ENCODE assay signal across 23 mouse cellular contexts in the genomic region with DNA sequence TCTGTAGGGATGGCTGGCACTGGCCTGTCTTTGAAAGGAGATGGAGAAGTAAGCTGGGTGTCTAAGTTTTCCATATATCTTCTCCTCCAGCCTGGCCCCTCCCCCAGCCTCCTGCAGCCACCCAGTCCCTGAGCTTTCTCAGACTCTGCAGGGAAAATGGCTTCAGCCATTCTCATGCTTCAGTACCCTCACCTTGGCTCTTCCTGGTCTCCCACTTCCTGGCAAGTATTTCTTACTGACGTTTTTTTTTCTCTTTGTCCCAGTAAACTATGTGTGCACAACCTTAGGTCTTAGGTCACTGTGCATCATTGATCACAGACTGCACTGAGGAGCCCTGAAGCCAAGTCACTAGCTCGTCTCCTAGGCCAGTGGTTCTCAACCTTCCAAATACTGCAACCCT. TPM values are rescaled to one million over a fixed set of nuclear protein-coding genes. Genes with fewer than 3 reads are reported as not detected.
DNase-seq lines count a peak whose midpoint lies in the region; ATAC-seq and TF ChIP-seq lines count a peak whose summit lies in the region.
"Had no signal": no experiment of that assay in that cellular context is flagged by ENCODE, and none has a peak within 500 bp of the region (broad histone marks: within the 10 kb centered on the region; RNA-seq: fewer than 3 reads in every experiment).

No protein-coding gene starts in this region.

- peak; percentile 69 for DNase-seq in liver, adult 2 months (ENCODE audit: extremely low read depth, low read depth, low spot score)
- no peak for DNase-seq in liver
- DNase-seq in kidney, adult 9 months: peak; percentile 48
- DNase-seq in kidney, postnatal 0 days (ENCODE audit: low spot score): peak; percentile 71
- peak; percentile 55 to 58 for DNase-seq in kidney, postnatal 36 days
- DNase-seq in adrenal gland, postnatal 14 days: no peak
- DNase-seq in adrenal gland, adult (ENCODE audit: inconsistent age in 2 of 2, low spot score in 1 of 2): no peak
- DNase-seq in urinary bladder, postnatal 10 days (ENCODE audit: low spot score): no peak
- DNase-seq: adrenal gland, adult 8-10 months; cerebellum, adult 11 months; cerebellum, adult 8-10 months; cerebellum, postnatal 14 days; gastrocnemius, adult 2 months; gastrocnemius, postnatal 36 days; heart, adult 18-20 months; heart, postnatal 14 days had no signal

- 16% methylated on average over 2 of the region's 2 CpGs for WGBS in liver, adult 2 months
- WGBS in kidney, postnatal 0 days: 15% methylated on average over 2 of the region's 2 CpGs

- no peak overlapping the region for H3K4me3 ChIP-seq in liver, adult 2 months (ENCODE audit: insufficient read depth, low read depth, low read length)
- no peak overlapping the region for H3K4me3 ChIP-seq in kidney, postnatal 0 days (replicated peaks; ENCODE audit: low read depth, low read length)
- H3K4me3 ChIP-seq: embryonic facial prominence, embryonic 13.5 days; forebrain, embryonic 12.5 days; gastrocnemius, adult 2 months; heart, embryonic 10.5 days; hindbrain, embryonic 13.5 days had no signal

- no peak overlapping the region for H3K9ac ChIP-seq in liver, adult 2 months (ENCODE audit: low read depth, low read length)
- no peak overlapping the region for H3K9ac ChIP-seq in kidney, postnatal 0 days (ENCODE audit: low read depth, low read length)
- H3K9ac ChIP-seq: embryonic facial prominence, embryonic 13.5 days; forebrain, embryonic 12.5 days; hindbrain, embryonic 13.5 days had no signal

- H3K9me3 ChIP-seq in kidney, postnatal 0 days (replicated peaks; ENCODE audit: low read length): no peaks in the 10 kb centered on the region
- H3K9me3 ChIP-seq: embryonic facial prominence, embryonic 13.5 days; forebrain, embryonic 12.5 days; heart, embryonic 10.5 days; hindbrain, embryonic 13.5 days had no signal

- no peaks in the 10 kb centered on the region for H3K36me3 ChIP-seq in liver, adult 2 months (ENCODE audit: control insufficient read depth, insufficient read depth, low read length)
- no peaks in the 10 kb centered on the region for H3K36me3 ChIP-seq in kidney, postnatal 0 days (ENCODE audit: insufficient read depth, low read length)
- H3K36me3 ChIP-seq: embryonic facial prominence, embryonic 13.5 days; forebrain, embryonic 12.5 days; heart, embryonic 10.5 days; hindbrain, embryonic 13.5 days had no signal

- TF ChIP-seq POLR2A in liver, adult 2 months (IDR thresholded peaks at IDR 0.05; ENCODE audit: extremely low read depth, insufficient read depth, low read length): no peak

- ATAC-seq in kidney, postnatal 0 days (replicated peaks; ENCODE audit: low FRiP score, low read depth): peak; percentile 76
- ATAC-seq: forebrain, embryonic 16.5 days; hindbrain, postnatal 0 days had no signal

- no peak overlapping the region for H3K4me2 ChIP-seq in kidney, postnatal 0 days (ENCODE audit: low read length)
- H3K4me2 ChIP-seq: embryonic facial prominence, embryonic 13.5 days; forebrain, embryonic 12.5 days; hindbrain, embryonic 13.5 days had no signal

- H3K27ac ChIP-seq in liver, adult 2 months (replicated peaks; ENCODE audit: insufficient read depth, low read depth, low read length): no peak overlapping the region
- no peak overlapping the region for H3K27ac ChIP-seq in kidney, postnatal 0 days
- H3K27ac ChIP-seq: embryonic facial prominence, embryonic 13.5 days; forebrain, embryonic 12.5 days; gastrocnemius, adult 2 months; heart, embryonic 10.5 days; hindbrain, embryonic 13.5 days; hindbrain, postnatal 0 days had no signal

- peaks cover 27% of the 10 kb centered on the region; the same call in 1 of the 2 replicates for H3K79me2 ChIP-seq in liver, adult 2 months (ENCODE audit: control insufficient read depth, insufficient read depth, low read length)

- TF ChIP-seq CTCF in liver, adult 2 months (IDR thresholded peaks at IDR 0.05; ENCODE audit: low read depth, low read length): no peak
- TF ChIP-seq CTCF in kidney, postnatal 0 days (IDR thresholded peaks at IDR 0.05; ENCODE audit: low read depth): no peak

- peaks cover 8% of the 10 kb centered on the region for H3K4me1 ChIP-seq in liver, adult 2 months (ENCODE audit: control insufficient read depth, insufficient read depth, low read length)
- 0 out of 2 replicates have a peak, but pooled peaks cover 6% of the 10 kb centered on the region for H3K4me1 ChIP-seq in kidney, postnatal 0 days (replicated peaks; ENCODE audit: insufficient read depth, low read length)
- H3K4me1 ChIP-seq: embryonic facial prominence, embryonic 13.5 days; forebrain, embryonic 12.5 days; heart, embryonic 10.5 days; hindbrain, embryonic 13.5 days had no signal

- no peaks in the 10 kb centered on the region for H3K27me3 ChIP-seq in liver, adult 2 months (ENCODE audit: control insufficient read depth, insufficient read depth, low read length)
- no peaks in the 10 kb centered on the region for H3K27me3 ChIP-seq in kidney, postnatal 0 days (ENCODE audit: insufficient read depth, low read length)
- H3K27me3 ChIP-seq: CH12.LX; embryonic facial prominence, embryonic 13.5 days; hindbrain, embryonic 13.5 days had no signal

RNA-seq across cellular contexts. Expression of a gene that starts 13.7 kb away (rescaled TPM):
- total RNA-seq in liver, adult 2 months (2014; rRNA removed): 180 and 280 TPM in 2 replicates
- polyA plus RNA-seq in liver, adult 2 months (2012; rRNA removed): 251 and 292 TPM in 2 replicates
- 9.1 and 10.5 TPM in 2 replicates for polyA plus RNA-seq in kidney, postnatal 0 days (2015; fragmentation: Nextera tagmentation; extraction: Ambion mirVana)
- 4.0 and 9.1 TPM in 2 replicates for total RNA-seq in adrenal gland, postnatal 14 days (2021)

RNA-seq across cellular contexts. Expression of a gene that starts 51.3 kb away (rescaled TPM):
- total RNA-seq in liver, adult 2 months (2014; rRNA removed): 28.0 and 30.0 TPM in 2 replicates
- 47.6 and 56.5 TPM in 2 replicates for polyA plus RNA-seq in liver, adult 2 months (2012; rRNA removed)
- polyA plus RNA-seq in kidney, postnatal 0 days (2015; fragmentation: Nextera tagmentation; extraction: Ambion mirVana): 17.9 and 21.9 TPM in 2 replicates
- total RNA-seq in adrenal gland, postnatal 14 days (2021): 131 and 136 TPM in 2 replicates

RNA-seq across cellular contexts. Expression of a gene that starts 57.3 kb away (rescaled TPM):
- total RNA-seq in liver, adult 2 months (2014; rRNA removed): 17.9 and 20.1 TPM in 2 replicates
- 2.5 and 4.6 TPM in 2 replicates for polyA plus RNA-seq in liver, adult 2 months (2012; rRNA removed)
- polyA plus RNA-seq in kidney, postnatal 0 days (2015; fragmentation: Nextera tagmentation; extraction: Ambion mirVana): 107 and 108 TPM in 2 replicates
- 74.5 and 94.6 TPM in 2 replicates for total RNA-seq in adrenal gland, postnatal 14 days (2021)

Comparison
In these comparisons a context has a peak if more than half of its experiments do, and no peak if none do; other contexts are left out.
1. DNase-seq: peak in liver, adult 2 months (single experiment), kidney, adult 9 months (single experiment), kidney, postnatal 0 days (single experiment) and kidney, postnatal 36 days (2 of 2); none in liver (single experiment), adrenal gland, postnatal 14 days (single experiment), adrenal gland, adult (0 of 2) and urinary bladder, postnatal 10 days (single experiment).
2. RNA of a gene that starts 13.7 kb away (total RNA-seq): 180 to 280 TPM in liver, adult 2 months; 4.0 to 9.1 TPM in adrenal gland, postnatal 14 days; every median in the first group is over 10 times any median in the second.